Mouse (Mus musculus) embryo, embryonic 10.5 days (tissue): ENCODE measurements around the gene Hinfp.
"Not testable (repeated sequence)": the region's sequence is repeated elsewhere in the genome, so short reads cannot be mapped to it uniquely, and the experiment has no call there.

Experiments
- DNase-seq: peaks from one replicate; pipeline ENCODE4 v3.0.0-alpha.2; 2015; ENCODE audit warnings: low spot score

Hinfp gene

DNA sequence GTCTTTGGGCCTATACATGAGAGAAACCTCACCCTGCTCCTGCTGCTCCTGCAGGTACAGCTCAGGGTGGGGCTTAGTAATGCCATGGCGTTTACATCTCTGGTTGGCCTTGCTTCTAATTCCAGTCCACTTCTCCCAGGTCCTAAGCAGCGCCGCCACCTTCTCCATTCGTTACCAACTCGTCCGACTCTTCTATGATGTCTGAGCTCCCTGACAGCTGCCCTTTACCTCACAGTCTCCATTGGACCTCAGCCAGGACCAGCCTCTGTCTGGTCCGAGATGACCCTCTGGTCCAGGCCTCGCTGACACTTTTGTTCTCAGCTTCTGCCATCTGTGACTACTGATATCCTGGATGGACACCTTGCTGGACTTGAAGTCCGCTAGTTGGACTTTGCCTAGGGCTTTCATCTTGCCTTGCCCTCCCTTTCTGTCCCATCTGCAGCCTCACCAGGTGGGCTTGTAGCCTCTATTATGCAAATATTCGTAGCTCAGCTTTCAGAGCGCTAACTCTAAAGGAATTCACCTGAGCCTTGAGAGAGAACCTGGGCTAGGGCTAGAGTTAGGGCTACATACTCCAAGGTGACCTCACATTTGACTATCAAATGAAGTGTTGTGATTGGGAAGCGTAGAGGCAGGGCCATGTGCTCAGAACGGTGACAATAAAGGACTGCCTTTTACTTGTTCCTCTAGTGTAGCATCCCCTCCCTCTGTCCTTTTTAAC lies 27.6 kb upstream of the Hinfp start:
- DNase-seq = no peak

DNA sequence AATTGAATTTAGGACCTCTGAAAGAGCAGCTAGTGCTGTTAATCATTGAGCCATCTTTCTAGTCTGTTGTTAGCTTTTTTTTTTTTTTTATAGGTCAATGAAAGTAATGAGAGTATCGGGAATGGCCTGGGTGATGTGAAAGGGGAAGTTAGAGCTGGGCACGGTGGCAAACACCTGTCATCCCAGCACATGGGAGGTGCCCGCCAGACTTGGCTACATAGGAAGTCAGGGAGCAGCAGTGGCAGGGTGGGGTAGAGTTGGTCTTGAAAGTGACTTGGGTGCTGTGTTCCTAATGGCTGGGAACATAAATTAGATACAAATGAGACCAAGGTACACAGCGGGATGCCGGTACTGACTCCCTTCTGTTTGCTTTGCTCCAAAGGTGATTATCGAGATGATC lies 25.3 kb upstream of the Hinfp start:
- no peak for DNase-seq

DNA sequence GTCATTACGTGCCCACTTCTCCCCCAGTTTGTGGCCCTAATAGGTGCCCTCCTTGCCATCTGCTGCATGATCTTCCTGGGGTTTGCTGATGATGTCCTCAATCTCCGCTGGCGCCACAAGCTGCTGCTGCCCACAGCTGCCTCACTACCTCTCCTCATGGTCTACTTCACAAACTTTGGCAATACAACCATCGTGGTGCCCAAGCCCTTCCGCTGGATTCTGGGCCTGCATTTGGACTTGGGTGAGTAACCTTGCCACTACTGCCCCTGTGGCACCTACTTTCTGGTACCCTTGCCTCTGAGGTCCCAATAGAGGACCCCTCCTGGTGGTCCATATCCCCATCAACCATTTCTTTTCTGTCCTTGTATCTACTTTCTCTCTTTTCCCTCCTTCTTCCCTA lies 22.5 kb upstream of the Hinfp start:
- DNase-seq = no peak

DNA sequence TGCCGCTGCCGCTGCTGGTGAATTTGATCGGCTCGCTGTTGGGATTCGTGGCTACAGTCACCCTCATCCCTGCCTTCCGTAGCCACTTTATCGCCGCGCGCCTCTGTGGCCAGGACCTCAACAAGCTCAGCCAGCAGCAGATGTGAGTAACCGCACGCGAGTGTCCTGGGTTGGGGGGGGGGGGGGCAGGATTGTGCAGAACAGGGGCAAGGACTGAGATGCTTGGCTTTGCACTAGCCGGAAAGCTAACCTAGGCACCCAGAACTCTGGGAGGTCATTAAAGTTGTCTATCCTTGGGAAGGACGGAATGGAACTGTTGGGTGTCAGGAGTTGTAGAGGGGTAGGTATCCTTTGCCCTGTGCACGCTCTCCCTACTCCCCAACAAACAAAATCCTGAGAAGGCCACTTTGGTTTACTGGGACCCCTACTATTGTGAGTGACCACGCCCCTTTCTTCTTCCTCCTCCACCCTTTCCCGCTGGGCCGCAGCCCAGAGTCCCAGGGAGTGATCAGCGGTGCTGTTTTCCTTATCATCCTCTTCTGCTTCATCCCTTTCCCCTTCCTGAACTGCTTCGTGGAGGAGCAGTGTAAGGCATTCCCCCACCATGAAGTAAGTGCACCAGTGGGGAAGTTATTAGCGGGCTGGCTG lies 21.7 kb upstream of the Hinfp start:
- peak; percentile 81 for DNase-seq

DNA sequence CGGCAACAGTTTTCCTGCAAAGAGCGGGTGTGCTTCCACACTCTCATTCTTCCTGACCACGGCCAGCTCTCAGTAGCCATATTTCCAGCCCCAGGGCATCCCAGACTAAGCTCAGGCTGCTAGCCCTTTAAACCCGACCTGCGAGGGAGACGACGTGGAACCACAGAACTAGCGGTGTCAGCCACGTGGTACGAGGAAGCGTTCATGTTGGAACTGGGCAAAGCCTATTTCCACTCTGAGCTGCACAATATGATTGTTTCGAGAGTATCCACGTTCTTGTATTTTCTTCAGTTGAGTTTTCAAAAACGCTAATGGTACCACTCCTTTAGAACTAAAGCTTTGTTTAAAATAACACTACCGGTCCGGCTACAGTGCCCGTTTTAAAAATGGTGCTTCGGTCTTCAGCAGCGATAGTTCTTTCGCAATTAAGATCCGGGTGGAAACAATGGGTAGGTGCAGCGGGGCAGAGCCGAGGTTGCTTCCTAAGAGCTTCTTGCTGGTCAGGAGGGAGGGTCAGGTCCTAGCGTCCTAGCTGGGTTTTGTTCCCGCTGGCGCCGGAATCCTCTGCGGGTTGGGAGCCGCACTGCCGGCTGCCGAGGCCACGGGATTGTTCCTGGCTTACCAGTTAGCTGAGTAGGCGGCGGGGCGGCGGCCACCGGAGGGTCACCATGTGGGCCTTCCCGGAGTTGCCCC lies 21.0 kb upstream of the Hinfp start:
- DNase-seq = peak; percentile 90

DNA sequence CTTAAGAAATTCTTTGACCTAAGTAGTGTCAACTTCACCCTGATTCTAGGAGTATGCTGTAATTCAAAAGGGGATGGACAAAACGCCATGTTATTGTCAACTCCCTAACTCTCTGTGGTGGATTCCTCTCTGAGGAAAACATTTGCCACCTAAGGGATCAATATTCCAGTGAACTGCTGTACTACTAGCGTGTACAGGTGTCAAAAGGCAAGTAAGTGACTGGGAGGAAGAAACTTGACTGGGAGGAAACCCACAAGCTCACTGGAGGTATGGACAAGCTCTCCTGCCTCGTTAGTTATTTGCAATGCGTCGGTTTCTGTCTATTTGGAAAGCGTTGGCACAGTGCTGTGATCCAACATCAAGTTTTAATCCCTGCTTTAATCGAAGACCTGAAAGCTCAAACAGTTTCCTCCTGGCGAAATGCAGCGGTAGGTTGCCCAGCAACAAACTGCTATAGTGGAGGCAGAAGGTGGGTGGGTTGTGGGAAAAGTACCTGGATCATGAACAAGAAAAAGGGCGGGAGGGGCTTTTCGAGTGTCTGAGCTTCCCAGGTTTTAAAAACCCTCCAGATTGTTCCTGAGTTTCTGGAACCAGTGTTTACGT lies 20.4 kb upstream of the Hinfp start, which contains the start of gene Dpagt1:
Dpagt1 (plus strand) TSS at position 252 of the 603 bp plus-strand sequence.
- no peak for DNase-seq

DNA sequence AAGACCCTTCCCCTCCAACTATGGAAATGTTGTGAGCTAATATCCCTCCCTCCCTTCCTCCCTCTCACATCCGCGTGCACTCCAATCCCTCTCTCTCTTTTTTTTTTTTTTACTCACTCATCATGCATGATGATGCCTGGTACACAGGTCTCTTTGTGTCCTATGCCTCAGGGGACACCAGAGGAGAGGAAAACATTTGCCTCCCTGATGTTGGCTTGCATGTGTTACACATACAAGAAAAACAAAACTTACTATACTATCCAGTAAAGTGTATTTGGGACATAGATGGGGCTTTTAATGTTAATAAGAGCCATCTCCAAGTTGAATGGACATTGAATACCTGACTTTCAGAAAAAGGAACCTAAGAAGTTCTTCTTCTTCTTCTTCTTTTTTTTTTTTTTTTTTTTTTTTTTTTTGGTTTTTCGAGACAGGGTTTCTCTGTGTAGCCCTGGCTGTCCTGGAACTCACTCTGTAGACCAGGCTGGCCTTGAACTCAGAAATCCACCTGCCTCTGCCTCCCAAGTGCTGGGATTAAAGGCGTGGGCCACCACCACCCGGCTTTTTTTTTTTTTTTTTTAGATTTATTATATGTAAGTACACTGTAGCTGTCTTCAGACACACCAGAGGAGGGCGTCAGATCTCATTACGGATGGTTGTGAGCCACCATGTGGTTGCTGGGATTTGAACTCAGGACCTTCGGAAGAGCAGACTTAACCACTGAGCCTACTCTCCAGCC lies 19.7 kb upstream of the Hinfp start:
- not testable (repeated sequence) for DNase-seq

DNA sequence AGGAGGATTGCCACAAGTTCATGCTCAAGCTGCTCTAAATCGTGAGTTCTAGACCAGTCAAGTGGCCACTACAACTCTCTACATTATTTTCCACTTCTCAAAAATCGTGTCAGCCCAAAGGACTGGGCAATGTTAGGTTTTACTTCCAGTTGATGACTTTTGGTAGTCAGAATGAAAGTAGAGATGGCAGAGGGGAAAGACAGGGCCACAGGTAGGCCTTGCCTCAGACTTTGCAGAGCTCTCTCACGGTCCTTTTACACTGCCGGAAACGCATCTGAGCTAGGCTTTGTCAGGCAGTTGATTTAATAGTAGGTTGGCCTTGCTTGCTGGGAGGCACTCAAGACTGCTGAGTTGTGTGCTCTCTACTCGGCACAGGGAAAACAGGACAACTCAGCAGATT lies 18.7 kb upstream of the Hinfp start:
- no peak for DNase-seq

DNA sequence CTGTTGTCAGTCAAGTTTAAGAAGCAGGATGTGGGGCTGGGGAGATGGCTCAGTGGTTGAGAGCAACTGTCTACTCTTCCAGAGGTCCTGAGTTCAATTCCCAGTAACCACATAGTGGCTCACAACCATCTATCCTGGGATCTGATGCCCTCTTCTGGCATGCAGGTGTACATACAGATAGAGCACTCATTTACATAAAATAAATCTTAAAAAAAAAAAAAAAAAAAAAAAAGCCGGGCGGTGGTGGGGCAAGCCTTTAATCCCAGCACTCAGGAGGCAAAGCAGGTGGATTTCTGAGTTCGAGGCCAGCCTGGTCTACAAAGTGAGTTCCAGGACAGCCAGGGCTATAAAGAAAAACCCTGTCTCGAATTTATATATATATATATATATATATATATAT lies 18.2 kb upstream of the Hinfp start:
- not testable (repeated sequence) for DNase-seq

DNA sequence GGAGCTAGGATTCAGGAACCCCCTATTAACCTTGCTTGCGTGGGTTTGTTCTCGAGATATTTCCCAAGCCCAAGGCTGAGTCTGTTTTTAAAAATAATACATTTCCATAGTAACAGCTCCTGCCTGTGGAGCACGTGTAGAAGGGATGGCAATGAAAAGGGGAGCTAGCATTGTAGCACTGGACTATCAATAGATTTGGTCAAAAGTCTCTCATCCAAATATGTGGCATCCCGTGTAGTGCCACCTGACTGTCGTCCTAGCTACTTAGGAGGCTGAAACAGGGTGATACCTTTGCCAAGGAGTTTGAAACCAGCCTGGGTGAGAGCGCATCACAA lies 15.3 kb upstream of the Hinfp start:
- DNase-seq = no peak

DNA sequence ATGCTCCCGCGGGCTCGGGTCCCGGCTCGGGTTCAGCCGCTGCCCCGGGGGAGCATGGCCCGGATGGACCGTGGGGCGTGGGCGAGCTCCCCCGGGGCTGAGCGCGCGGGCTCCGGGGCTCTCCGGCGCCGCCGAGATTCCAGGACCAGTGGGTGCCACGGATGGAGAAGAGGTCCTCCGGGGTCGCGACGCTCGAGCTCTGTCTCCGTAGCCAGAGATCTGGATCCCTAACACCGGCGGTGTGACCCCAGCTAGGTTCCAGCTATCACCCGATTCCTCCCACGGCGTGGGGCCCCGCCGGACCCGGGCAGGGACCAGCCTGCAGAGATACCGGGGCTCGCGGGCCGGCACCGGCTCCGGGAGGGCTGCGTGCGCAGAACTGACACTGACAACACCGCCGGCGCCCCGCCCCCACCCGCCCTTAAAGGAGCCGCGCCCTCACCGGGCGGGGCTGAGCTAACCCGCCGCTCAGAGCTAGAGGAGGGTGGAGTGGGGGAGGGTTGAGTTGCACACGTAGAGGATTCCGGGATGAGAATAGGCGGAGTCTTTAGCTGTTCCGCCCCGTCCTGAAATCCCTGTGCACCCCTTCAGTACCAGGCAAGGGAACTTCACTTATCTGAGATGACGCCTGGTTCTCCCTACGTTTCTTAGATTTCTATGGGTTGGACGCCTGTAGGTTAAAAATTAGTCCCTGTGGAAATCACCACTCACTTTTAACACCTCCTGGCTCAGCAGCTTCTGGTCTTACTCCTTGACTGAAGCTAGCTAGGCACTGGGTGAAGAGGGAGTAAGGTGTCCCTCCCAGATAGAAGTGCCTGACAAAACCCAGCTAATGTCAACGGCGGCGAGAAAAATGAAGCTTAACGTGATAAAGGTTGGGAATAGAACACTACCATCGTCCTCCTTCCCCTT lies 14.7 kb upstream of the Hinfp start, which contains the start of gene C2cd2l:
C2cd2l (minus strand) TSS at position 399 of the 912 bp plus-strand sequence.
- peak; percentile 98 for DNase-seq

DNA sequence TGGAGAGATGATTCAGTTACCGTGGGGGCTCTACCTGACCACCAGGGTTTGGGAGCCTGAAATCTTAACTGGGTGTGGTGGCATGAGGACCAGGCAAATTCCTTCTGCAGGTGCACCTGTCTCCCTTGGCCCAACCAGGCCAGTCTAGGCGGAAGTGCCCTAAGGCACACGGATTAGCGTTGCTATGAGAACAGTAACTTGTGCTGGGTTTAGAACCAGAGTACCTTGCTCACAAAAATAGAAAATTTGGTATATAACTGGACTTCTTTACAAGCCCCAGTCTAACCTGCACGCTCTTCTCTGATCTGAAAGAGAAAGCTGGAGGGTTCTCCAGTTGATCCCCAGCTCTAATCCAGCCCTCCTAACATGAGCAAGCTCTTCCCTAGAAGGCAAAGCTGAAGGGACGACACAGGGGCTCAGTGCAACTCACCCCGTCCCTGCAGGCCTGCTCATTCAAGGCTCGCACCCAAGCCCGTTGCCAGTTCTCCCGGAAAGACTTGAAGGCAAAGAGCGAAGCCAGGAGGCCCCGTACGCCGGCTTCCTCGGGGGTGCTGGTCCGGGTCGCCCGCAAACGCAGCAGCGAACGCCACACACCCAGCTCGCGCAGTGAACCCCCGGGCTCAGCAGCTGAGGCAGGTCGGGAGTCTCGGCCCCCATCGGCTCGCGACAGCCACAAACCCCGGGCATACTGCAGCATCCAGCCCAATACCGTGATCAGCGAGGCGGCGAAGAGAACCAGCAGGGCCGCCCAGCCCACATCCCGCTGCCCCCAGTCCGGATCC lies 13.8 kb upstream of the Hinfp start:
- DNase-seq = no peak

DNA sequence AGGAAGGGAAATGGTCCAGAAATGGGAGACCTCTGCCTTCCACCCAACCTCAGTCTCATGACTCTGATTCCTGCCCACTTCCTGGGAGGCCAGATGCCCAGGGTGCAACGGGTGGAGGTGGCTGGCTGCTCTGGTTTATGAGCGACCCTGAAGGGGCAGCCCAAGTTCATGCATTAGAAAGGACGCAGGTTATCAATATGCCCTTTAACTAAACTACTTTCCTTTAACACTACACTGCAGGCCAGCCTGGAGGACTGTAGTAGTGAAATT lies 13.3 kb upstream of the Hinfp start:
- DNase-seq = no peak

DNA sequence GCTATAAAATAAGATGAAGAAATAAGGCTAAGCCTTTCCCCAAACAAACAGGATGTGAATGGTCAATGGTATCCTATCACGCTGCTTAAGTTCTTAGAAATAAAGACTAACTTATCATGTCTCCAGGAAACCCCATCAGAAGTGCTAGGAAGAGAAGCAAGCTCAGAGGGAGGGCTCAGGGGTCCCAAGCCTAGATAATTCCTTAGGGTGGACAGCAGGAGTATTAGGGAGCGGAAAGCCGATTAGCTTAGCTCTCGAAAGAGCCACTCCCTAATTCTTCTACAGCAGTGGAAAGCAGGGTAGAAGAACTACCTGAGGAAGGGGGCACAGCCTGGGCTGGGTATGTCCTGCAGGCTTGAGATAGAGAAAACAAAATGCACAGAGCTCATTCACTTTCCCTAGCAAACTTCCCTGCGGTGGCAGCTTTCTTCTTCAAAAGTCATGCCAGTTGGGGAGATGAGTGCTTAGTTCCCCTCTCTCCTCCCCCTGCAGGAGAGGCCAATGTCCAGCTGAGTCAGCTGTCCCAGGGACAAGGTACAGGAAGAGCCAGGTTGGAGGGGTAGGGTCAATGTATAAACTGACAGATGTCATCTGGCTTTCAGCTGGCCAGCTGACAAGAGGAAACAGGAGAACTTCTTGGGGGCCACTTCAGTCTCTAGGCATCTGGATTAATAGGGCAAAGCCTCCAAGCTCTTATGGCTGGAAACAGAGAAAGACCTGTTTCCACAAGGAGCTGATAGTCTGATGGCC lies 12.8 kb upstream of the Hinfp start:
- DNase-seq = no peak

DNA sequence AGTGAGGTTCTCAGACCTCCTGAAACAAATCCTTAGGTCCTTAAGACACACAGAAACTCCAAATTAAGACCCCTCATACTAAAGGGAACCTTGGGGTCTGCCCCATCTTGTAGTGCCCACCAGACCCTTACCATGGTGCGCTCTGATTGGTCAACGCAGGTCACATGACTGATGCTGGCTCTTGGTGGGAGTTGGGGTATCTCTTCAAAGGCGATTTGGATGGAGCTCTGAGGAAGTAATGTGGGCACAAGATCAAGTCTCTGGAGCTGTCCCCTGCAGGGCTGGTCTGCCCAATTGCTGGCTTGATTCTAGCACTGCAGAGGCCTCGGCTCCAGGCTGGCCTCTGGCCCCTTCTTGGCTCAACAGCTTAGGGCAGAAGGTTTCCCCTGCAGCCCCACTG lies 12.0 kb upstream of the Hinfp start:
- no peak for DNase-seq

DNA sequence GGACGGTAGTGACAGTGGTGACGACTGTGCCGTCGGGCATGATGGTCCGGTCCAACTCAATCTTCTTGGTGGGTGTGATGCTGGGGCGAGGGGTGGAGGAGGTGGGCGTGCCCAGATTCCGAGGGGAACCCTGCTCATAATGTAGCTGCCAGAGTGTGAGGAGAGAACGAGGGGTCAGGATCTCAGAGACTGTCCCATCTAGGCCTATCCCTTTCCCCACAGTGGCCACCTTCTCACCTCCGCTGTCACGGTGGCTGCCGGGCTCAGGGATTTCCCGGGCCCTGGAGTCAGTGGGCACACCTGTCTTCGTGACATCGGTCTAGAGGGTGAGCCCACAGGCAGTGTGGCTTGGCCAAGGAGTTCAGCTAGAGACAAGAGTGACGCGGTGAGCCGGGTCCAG lies 9.4 kb upstream of the Hinfp start:
- no peak for DNase-seq

DNA sequence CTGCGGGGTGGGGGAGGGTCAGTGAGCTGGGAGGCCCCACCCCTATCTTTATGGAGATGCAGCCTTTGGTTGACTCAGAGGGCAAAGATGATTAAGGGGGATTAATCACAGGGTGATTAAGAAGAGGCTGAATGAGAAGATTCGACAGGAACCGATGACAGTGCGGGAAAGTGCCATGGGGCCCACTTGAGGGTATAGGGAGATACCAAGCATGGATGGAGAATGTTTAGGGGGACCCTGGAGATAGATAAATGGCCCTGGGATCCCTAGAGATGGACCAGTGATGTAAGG lies 8.7 kb upstream of the Hinfp start:
- no peak for DNase-seq

DNA sequence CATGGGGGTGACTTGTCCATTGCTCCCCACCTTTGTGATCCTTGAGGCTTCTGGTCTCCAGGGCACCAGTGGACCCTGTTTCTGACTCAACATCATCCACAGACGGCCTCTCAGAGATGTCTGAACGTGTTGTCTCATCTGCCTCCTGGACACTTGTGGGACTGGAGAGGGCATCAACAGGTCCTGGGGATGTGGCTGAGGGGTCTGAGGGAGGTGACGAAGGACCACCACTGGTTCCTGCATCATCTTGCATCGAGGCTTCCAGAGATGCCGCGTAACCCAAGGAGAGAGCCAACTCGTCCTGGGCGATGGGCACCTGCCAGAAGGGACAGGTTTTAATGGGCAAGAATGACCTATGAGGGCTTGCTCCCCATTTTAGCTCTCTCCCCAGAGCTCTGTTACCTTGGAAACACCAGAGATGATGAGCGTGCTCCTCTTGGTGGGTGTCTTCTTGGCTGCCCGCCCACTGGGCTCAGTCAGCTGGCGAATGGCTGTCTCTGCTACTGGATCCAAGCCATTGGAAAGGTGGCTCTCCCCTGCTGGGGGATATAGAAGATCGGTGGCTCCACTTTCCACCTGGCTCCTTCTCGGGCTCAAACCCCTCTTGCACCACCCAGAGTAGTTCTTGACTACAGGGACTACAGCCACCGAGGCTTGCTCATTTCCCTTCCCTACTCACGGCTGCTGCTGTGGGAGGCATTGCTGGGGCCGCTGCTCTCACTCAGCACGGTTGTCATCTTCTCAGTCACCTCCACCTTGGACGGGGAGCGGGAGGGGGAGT lies 8.2 kb upstream of the Hinfp start:
- DNase-seq = no peak
